Mouse (Mus musculus): ENCODE results near the gene Wdr74.
A peak's percentile ranks its signal among the peaks of the same experiment; 100 is the strongest.

- TF ChIP-seq CTCF (IDR thresholded peaks at IDR 0.05; ENCODE audit: borderline replicate concordance, insufficient read depth, low read depth, low read length): no peak
- TF ChIP-seq POLR2A (IDR thresholded peaks at IDR 0.05; ENCODE audit: borderline replicate concordance, insufficient read depth, low read length): peak; percentile 54; the same call in 1 of the 2 replicates
Measured at GRCm38 (mm10) chr19:8741243-8741869, 5.7 kb downstream of the Wdr74 start, which contains the start of gene Stx5a.
